Mouse (Mus musculus) liver, embryonic 14.5 days (tissue): ENCODE results near the gene Tmem110.
A peak's percentile ranks its signal among the peaks of the same experiment; 100 is the strongest.

Experiments used
- CTCF ChIP-seq: IDR thresholded peaks from 2 replicates; pipeline ENCODE4 v1.5.1; 2016; ENCODE audit warnings: antibody characterized with exemption, low read depth, control low read depth
- EP300 ChIP-seq: IDR thresholded peaks from 2 replicates; pipeline ENCODE4 v1.6.1; 2016; ENCODE audit warnings: antibody characterized with exemption, low read depth

DNA sequence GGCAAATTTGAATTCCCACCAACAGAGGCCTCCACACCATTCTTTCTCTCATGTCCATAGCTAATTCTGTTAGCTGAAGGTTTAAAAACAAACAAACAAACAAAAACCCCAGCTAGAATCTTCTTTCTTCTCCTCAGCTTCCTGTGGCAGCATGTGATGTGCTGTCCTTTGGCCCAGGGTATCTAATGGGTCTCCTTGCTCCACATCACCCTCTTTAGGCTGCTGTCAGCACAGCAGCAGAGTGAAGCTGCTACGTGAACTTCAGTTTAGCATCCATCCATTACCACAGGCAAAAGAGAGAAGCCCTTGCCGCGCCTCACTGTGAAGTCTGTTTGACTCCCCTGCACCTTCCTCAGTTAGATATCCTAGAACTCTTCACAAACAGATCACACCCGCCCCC lies 32.6 kb downstream of the Tmem110 start:
- TF ChIP-seq CTCF (peak; percentile 54), EP300 (no peak)
